Mouse (Mus musculus) heart, postnatal 0 days (tissue): Measurements from ENCODE around the gene Smad3. TPM values are rescaled to one million over a fixed set of nuclear protein-coding genes. Genes with fewer than 3 reads are reported as not detected.

Experiments used
- ATAC-seq: fragments of 200-750 bp; cut with Nextera tagmentation; 2 replicates; pipeline ENCODE4 v1.8.0; 2017; ENCODE audit warnings: low read depth, moderate number of reproducible peaks, moderate library complexity; ENCODE audit not compliant: insufficient read depth
- DNase-seq: peaks from one replicate; pipeline ENCODE4 v3.0.0-alpha.2; 2016; ENCODE audit warnings: low spot score
- H3K27ac ChIP-seq: fragments of 300-500 bp; sonication (generic); 2 replicates; pipeline ENCODE4 v1.5.1; 2014; ENCODE audit warnings: low read depth, mild to moderate bottlenecking
- H3K27me3 ChIP-seq: fragments of 300-500 bp; sonication (generic); 2 replicates; pipeline ENCODE4 v1.6.1; 2014; ENCODE audit warnings: low read length, mixed read lengths; ENCODE audit not compliant: control insufficient read depth, insufficient read depth
- H3K36me3 ChIP-seq: fragments of 300-500 bp; sonication (generic); replicated peaks from 2 replicates; pipeline ENCODE4 v1.6.1; 2014; ENCODE audit warnings: low read length, mixed read lengths; ENCODE audit not compliant: control insufficient read depth, insufficient read depth
- H3K4me1 ChIP-seq: fragments of 300-500 bp; sonication (generic); 2 replicates; pipeline ENCODE4 v1.6.1; 2014; ENCODE audit warnings: antibody characterized with exemption; ENCODE audit not compliant: control insufficient read depth, insufficient read depth
- H3K4me2 ChIP-seq: fragments of 300-500 bp; sonication (generic); 2 replicates; pipeline ENCODE4 v1.6.1; 2014; ENCODE audit warnings: low read depth, mild to moderate bottlenecking, low read length, moderate library complexity
- H3K4me3 ChIP-seq: fragments of 300-500 bp; sonication (generic); 2 replicates; pipeline ENCODE4 v1.5.1; 2014; ENCODE audit warnings: low read depth, low read length
- H3K9ac ChIP-seq: fragments of 300-500 bp; sonication (generic); replicated peaks from 2 replicates; pipeline ENCODE4 v1.6.1; 2014; ENCODE audit warnings: low read depth, low read length, mixed read lengths
- H3K9me3 ChIP-seq: fragments of 300-500 bp; sonication (generic); replicated peaks from 2 replicates; pipeline ENCODE4 v1.6.1; 2016; ENCODE audit warnings: low read length; ENCODE audit not compliant: control insufficient read depth
- CTCF ChIP-seq: IDR thresholded peaks from 2 replicates; pipeline ENCODE4 v1.5.1; 2016; ENCODE audit warnings: antibody characterized with exemption, control low read depth, low read depth
- EP300 ChIP-seq: IDR thresholded peaks from 2 replicates; pipeline ENCODE4 v1.6.1; 2016; ENCODE audit warnings: antibody characterized with exemption, low read depth
- WGBS: fragments of 180-500 bp; shearing (Covaris S2); extraction: QIAGEN DNeasy Blood & Tissue Kit; methylation state at CpG from one replicate; pipeline ENCODE4 v1.1.7; 2014; 5-methylcytosine and 5-hydroxymethylcytosine counted together
- polyA plus RNA-seq: library from polyadenylated mRNA; unstranded; fragments of >200 nt; fragmentation: Nextera tagmentation; extraction: Ambion mirVana; gene quantifications from 2 replicates; pipeline ENCODE4 v1.2.1, GENCODE M21; 2015
- total RNA-seq: library from RNA; depleted of rRNA; stranded (reverse); fragments of >200 nt; gene quantifications from 2 replicates; pipeline ENCODE4 v1.2.3, GENCODE M21; 2014; ENCODE audit warnings: low replicate concordance

Smad3 gene
- total and polyA plus RNA-seq, 2 experiments from 2014 or later, result 6.0 to 30.2 TPM

- TF ChIP-seq EP300 (no peak), CTCF (no peak)
- Histone ChIP-seq H3K9ac (no peak overlapping the region), H3K4me3 (no peak overlapping the region), H3K4me2 (no peak overlapping the region), H3K9me3 (no peaks in the 10 kb centered on the region), H3K27ac (no peak overlapping the region), H3K36me3 (no peaks in the 10 kb centered on the region; the same call in 1 of the 2 replicates), H3K27me3 (no peaks in the 10 kb centered on the region), H3K4me1 (peaks cover 35% of the 10 kb centered on the region)
- no peak for DNase-seq
- WGBS, result 88% methylated on average over 5 of the region's 5 CpGs
- ATAC-seq, result no peak
These were observed 47.9 kb downstream of the Smad3 start for GRCm38 (mm10) chr9:63709857-63710256.

- H3K4me3 ChIP-seq, result no peak overlapping the region
- no peak overlapping the region for H3K9ac ChIP-seq
- ATAC-seq (no peak), DNase-seq (no peak)
- H3K4me2 ChIP-seq, result no peak overlapping the region
- H3K4me1 ChIP-seq, result peaks cover 41% of the 10 kb centered on the region
- no peak for TF ChIP-seq EP300
- peak; percentile 26 for TF ChIP-seq CTCF
- no peaks in the 10 kb centered on the region; the same call in 1 of the 2 replicates for H3K36me3 ChIP-seq
- no peaks in the 10 kb centered on the region for H3K9me3 ChIP-seq
- no peak overlapping the region for H3K27ac ChIP-seq
- H3K27me3 ChIP-seq, result no peaks in the 10 kb centered on the region
These were observed 48.5 kb downstream of the Smad3 start for GRCm38 (mm10) chr9:63709266-63709665.

- TF ChIP-seq CTCF (no peak), EP300 (no peak)
- H3K9ac ChIP-seq, result no peak overlapping the region
- no peak overlapping the region for H3K4me3 ChIP-seq
- WGBS, result 82% methylated on average over 9 of the region's 9 CpGs
- ATAC-seq, result no peak
- H3K4me1 ChIP-seq, result peaks cover 47% of the 10 kb centered on the region
- H3K9me3 ChIP-seq, result no peaks in the 10 kb centered on the region
- no peak overlapping the region for H3K4me2 ChIP-seq
- no peak overlapping the region for H3K27ac ChIP-seq
- DNase-seq, result no peak
- H3K36me3 ChIP-seq, result no peaks in the 10 kb centered on the region; the same call in 1 of the 2 replicates
- no peaks in the 10 kb centered on the region for H3K27me3 ChIP-seq
These were observed 49.8 kb downstream of the Smad3 start for GRCm38 (mm10) chr9:63707816-63708588.

- no peak overlapping the region; the same call in 1 of the 2 replicates for H3K4me2 ChIP-seq
- no peak for TF ChIP-seq CTCF
- no peak for TF ChIP-seq EP300
- DNase-seq (peak; percentile 79), ATAC-seq (peak; percentile 69)
- no peaks in the 10 kb centered on the region for H3K27me3 ChIP-seq
- no peaks in the 10 kb centered on the region; the same call in 1 of the 2 replicates for H3K36me3 ChIP-seq
- H3K4me3 ChIP-seq, result no peak overlapping the region
- H3K9me3 ChIP-seq, result no peaks in the 10 kb centered on the region
- peak overlapping the region; percentile 76 for H3K27ac ChIP-seq
- H3K4me1 ChIP-seq, result peaks cover 43% of the 10 kb centered on the region
- peak overlapping the region; percentile 3; the same call in 1 of the 2 replicates for H3K9ac ChIP-seq
- WGBS, result 6% methylated on average over 9 of the region's 9 CpGs
These were observed 51.6 kb downstream of the Smad3 start for GRCm38 (mm10) chr9:63706152-63706733.

GRCm38 (mm10) chr9:63704979-63705751 lies 52.6 kb downstream of the Smad3 start:
- Histone ChIP-seq H3K4me2 (no peak overlapping the region), H3K9ac (no peak overlapping the region), H3K4me1 (peaks cover 43% of the 10 kb centered on the region), H3K27me3 (no peaks in the 10 kb centered on the region), H3K4me3 (no peak overlapping the region), H3K27ac (peak overlapping the region; percentile 76; the same call in 1 of the 2 replicates), H3K36me3 (no peaks in the 10 kb centered on the region; the same call in 1 of the 2 replicates), H3K9me3 (no peaks in the 10 kb centered on the region)
- TF ChIP-seq CTCF, result no peak
- TF ChIP-seq EP300, result no peak
- 39% methylated on average over 6 of the region's 6 CpGs for WGBS
- DNase-seq (no peak), ATAC-seq (no peak)
